Mouse (Mus musculus) cerebellum, adult (tissue): ENCODE measurements around the gene Mcoln1.
A peak's percentile ranks its signal among the peaks of the same experiment; 100 is the strongest.

Experiments used
- ATAC-seq: cut with Nextera tagmentation; 2 replicates; pipeline ENCODE4 v1.9.2; 2017; ENCODE audit warnings: mild to moderate bottlenecking, moderate library complexity, mixed read lengths; ENCODE audit not compliant: insufficient number of reproducible peaks, low FRiP score, low TSS enrichment

Mcoln1 gene

GRCm38 (mm10) chr8:3500235-3501090, at the start of gene Mcoln1:
Gene Mcoln1 (plus strand): TSS chr8:3500457.
- ATAC-seq = peak; percentile 84

DNA sequence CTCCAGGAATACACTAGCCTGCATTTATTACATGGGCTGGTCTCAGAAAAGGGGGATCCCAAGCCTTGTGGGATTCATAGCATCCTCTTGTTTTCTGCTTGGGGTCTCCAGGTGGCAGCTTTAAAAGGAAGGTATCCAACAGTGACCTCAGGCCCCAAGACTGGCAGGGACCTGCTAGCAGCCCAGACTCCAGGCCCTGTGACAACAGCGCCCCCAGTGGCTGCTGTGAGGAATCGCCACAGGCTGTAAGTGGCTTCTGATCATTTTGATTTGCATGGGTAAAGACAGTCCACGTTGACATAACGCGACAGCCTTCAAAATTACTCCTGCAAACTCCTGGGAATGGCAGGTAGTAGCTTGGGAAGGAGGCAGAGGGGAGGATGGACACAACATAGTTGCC, 49.6 kb upstream of the Mcoln1 start:
- peak; percentile 54; the same call in 1 of the 2 replicates for ATAC-seq

DNA sequence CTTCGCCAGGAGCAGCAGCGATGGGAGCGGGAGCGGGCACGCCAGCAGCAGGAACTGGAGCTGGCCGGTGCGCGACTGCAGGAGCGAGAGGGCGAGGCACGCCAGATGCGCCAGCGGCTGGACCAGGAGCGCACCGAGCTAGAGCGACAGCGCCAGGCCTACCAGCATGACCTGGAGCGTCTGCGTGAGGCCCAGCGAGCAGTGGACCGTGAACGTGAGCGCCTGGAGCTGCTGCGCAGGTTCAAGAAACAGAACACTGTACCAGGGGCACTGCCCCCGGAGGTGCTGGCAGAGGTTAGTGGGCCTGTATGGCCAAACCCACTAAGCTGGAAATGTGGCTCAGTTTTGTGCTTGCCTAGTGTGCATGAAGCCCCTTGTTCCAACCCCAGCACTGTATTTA, 48.3 kb upstream of the Mcoln1 start:
- ATAC-seq = no peak

GRCm38 (mm10) chr8:3463248-3463647, 37.0 kb upstream of the Mcoln1 start:
- ATAC-seq = no peak

GRCm38 (mm10) chr8:3464309-3464708, 35.9 kb upstream of the Mcoln1 start:
- ATAC-seq = no peak

DNA sequence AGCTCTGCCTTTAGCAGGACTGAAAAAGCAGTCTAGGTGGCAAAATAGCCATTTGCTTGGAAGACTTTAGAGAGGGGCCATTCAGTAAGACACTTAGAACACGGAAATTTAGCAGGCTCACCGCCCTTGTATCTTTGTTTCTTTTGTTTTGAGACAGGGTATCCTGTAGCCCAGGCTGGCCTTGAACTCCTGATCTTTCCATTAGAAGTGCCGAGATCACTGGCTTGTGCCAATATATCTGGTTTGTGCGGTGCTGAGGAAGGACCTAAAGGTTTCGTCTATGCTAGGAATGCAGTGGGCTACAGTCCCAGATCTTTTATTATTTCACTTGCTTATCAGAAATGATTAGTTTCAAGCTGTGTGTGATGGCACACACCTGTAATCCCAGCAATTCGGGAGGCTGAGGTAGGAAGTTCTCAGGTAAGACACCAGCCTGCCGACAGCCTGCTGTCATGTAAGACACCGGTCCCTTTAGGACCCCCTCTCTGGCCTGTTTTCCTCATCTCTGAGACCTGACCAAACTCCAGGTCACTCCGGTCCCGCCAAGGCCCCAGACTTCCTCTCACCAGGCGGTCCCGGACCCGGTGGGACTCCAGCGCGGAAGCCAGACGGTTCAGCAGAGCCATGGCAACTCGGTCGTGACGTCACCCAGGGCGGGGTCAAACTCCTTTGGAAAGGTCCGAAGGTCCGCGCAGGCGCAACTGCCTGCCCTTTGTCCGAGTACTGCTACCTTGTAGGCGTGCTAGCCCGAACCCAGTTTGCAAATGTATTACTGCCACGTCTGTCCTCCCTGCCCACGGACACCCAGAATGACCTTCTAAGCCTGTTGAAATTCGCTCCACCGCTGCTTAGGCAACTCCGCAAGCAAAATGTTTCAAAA, 33.0 kb upstream of the Mcoln1 start, which contains the start of gene Pex11g:
Gene Pex11g (minus strand): TSS at position 675 of the 880 bp plus-strand sequence.
- ATAC-seq = peak; percentile 92

GRCm38 (mm10) chr8:3467886-3468545, 32.2 kb upstream of the Mcoln1 start:
- no peak for ATAC-seq

DNA sequence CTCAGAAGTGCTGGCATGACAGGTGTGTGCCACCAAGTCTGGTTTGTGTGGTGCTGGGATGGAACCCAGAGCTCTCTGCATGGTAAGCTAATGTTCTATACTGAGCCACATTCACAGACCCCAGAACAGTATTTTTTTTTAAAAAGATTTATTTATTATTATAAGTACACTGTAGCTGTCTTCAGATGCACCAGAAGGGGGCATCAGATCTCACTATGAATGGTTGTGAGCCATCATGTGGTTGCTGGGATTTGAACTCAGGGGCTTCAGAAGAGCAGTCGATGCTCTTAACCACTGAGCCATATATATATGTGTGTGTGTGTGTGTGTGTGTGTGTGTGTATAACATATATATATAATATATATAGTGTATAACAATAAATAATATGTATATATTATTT, 31.4 kb upstream of the Mcoln1 start:
- ATAC-seq = no peak

GRCm38 (mm10) chr8:3470562-3470961, 29.7 kb upstream of the Mcoln1 start, which contains the start of gene Tex45:
Gene Tex45 (plus strand): TSS chr8:3470862.
- ATAC-seq = no peak

DNA sequence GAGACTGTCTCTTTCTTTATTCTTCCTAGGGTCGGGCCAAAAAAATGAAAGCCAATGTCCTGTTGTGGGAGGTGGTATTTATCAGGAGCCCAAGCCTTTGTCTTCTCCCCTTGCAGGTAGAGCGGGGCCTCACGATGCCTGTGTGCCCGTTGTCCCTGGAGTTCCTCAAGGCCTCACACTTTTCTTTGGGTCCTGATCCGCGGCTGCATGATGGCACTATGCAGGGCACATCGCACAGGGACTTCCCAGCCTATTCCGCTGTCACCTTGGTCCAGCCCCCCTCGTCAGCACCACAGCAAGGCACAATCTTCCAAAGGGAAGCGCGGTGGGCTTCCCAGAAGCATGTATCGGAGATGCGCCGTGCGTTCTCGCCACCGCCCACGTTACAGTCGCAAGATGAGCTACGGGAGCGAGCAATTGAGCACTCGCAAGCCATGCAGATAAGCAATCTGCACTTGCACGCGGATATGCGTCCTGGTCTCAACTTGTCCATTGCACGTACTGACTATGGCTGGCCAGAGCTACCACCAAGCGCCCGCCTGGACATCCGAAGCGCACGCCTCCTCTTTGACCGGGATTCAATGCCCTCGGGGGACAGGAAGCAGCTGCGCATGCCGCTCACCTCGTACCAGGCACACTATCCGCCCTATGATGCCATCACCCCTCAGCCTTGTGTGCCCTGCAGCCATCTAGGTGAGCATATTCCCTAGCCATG, 24.4 kb upstream of the Mcoln1 start:
- ATAC-seq = no peak

DNA sequence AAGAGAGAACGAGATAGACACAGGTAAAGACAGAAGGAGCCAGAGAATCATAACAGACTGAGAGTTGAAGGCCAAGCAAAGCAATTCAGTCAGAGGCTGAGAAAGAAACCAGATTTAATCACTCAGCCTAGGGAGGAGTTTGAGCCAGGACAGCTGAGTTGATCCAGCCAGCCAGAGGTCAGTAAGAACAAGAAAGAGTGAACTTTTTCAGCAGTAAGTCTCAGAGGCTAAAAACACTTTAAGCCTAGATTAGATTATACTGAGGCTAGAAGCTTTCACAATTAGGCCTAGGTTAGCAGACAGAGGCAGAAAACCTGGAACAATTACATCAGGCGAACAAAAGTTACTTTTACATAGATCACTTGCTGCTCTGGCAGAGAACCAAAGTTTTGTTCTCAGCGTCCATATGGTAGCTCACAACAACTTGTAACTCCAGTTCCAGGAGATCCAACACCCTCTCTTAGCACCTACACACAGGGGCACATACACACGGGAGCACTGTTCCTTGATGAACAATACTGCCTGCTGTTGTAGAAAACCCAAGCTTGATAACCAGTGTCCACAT, 20.0 kb upstream of the Mcoln1 start:
- no peak for ATAC-seq

DNA sequence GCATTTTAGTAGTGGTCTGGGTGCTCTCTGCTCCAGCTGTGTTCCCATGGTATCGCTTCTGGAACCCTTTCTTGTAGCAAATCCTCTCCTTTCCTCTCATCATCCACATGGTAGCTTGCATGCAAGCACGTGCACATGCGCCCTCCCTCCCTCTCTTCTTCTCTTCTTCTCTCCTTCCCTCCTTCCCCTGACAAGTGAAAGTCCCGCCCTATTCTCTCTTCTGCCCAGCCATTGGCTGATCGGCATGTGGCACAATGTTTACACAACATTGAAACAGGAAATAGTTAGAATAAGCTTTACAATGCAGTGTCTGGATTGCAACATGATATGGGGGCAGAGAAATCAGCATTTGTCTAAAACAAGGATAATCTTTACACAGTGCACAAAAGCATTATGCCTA, 18.7 kb upstream of the Mcoln1 start:
- no peak for ATAC-seq

DNA sequence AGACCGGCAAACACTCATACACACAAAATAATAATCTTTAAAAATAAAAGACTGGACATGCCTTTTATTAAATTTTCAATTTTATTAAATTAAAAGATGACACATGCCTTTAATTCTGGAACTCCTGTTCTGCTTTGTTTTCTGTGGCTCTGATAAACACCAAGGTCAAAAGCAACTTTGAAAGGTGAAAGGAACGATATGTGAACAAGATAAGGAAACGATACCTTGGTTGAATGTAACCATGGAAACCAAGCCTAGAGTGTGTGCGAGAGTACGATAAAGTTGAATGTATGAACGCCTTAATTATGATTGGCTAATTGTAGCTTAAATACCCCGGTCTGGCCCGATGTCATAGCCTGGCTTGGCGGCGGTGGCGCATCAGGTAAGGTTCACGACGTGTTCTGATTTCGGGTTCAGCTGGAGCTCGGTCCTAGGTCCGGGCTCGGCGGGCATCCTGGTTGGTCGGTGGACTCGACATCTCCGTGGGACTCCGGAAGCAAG, 18.0 kb upstream of the Mcoln1 start:
- no peak for ATAC-seq

DNA sequence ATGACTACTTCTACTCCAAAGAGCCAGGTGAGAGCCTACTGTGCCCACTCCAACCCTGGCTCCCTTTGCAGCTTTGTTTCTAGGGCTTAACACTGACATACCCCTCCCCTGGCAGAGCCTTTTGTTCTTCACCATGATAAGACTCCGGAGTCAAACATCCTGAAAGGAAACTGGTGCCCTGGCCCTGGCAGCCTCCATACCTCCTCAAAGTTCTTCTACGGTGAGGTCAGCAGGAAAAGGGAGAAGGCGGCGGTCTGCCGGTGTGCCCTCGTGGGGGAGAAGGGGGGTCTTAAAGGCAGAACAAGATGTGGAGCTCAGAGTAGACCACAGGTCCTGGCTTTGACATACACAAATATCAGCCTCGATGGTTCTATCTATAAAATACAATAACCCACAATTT, 16.7 kb upstream of the Mcoln1 start:
- no peak for ATAC-seq

DNA sequence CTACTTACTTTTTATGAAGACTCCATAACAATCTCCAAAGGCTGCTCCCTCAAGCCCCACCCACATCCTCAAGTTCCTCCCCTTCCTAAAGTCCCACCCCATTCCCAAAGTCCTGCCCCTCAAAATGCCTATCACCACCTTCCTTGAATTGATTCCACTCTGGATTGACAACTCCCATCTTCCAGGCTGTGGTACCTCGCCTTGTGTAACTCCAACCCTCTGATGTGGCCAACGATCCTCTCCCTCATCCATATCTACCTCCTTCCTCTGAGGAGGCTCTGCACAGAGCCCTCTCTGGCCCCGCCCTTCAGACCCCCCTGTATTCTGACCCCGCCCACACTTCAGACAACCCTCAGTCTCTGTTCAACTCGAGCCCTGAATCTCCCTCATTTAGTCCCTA, 15.1 kb upstream of the Mcoln1 start:
- no peak for ATAC-seq

- ATAC-seq = peak; percentile 91
Observed at GRCm38 (mm10) chr8:3492901-3493844, 7.1 kb upstream of the Mcoln1 start, which contains the start of gene Zfp358. Gene Zfp358 (plus strand): TSS chr8:3493138.

GRCm38 (mm10) chr8:3493845-3494208, 6.4 kb upstream of the Mcoln1 start:
- no peak for ATAC-seq
